Mouse (Mus musculus): Measurements from ENCODE around the gene Fam83f.

Fam83f gene

GRCm38 (mm10) chr15:80664444-80664843 lies 7.2 kb upstream of the Fam83f start:
- DNase-seq (ENCODE audit: low read depth, low spot score), result no peak

GRCm38 (mm10) chr15:80672810-80673209 lies 1.2 kb downstream of the Fam83f start:
- DNase-seq (ENCODE audit: low read depth, low spot score), result no peak

GRCm38 (mm10) chr15:80673337-80674095 lies 1.9 kb downstream of the Fam83f start:
- DNase-seq (ENCODE audit: low read depth, low spot score), result no peak

- DNase-seq (ENCODE audit: low read depth, low spot score), result no peak
Observed at GRCm38 (mm10) chr15:80674700-80675099, 3.1 kb downstream of the Fam83f start.

GRCm38 (mm10) chr15:80679515-80680215 lies 8.0 kb downstream of the Fam83f start:
- no peak for DNase-seq (ENCODE audit: low read depth, low spot score)

GRCm38 (mm10) chr15:80680347-80681030 lies 8.8 kb downstream of the Fam83f start:
- DNase-seq (ENCODE audit: low read depth, low spot score), result no peak

GRCm38 (mm10) chr15:80681466-80681881 lies 9.8 kb downstream of the Fam83f start:
- no peak for DNase-seq (ENCODE audit: low read depth, low spot score)

GRCm38 (mm10) chr15:80682343-80682742 lies 10.7 kb downstream of the Fam83f start:
- no peak for DNase-seq (ENCODE audit: low read depth, low spot score)

GRCm38 (mm10) chr15:80683151-80683550 lies 11.5 kb downstream of the Fam83f start:
- DNase-seq (ENCODE audit: low read depth, low spot score), result no peak

- DNase-seq (ENCODE audit: low read depth, low spot score), result no peak
Observed at GRCm38 (mm10) chr15:80683990-80684389, 12.3 kb downstream of the Fam83f start.

GRCm38 (mm10) chr15:80684786-80685602 lies 13.3 kb downstream of the Fam83f start:
- DNase-seq (ENCODE audit: low read depth, low spot score), result no peak

- DNase-seq (ENCODE audit: low read depth, low spot score), result no peak
Observed at GRCm38 (mm10) chr15:80685603-80685895, 13.9 kb downstream of the Fam83f start.

GRCm38 (mm10) chr15:80688536-80688935 lies 16.9 kb downstream of the Fam83f start:
- DNase-seq (ENCODE audit: low read depth, low spot score), result no peak

GRCm38 (mm10) chr15:80693492-80693891 lies 21.8 kb downstream of the Fam83f start:
- DNase-seq (ENCODE audit: low read depth, low spot score), result no peak

- DNase-seq (ENCODE audit: low read depth, low spot score), result peak; percentile 60
Observed at GRCm38 (mm10) chr15:80694125-80694910, 22.7 kb downstream of the Fam83f start.

GRCm38 (mm10) chr15:80697564-80697963 lies 25.9 kb downstream of the Fam83f start:
- no peak for DNase-seq (ENCODE audit: low read depth, low spot score)

- DNase-seq (ENCODE audit: low read depth, low spot score), result no peak
Observed at GRCm38 (mm10) chr15:80701481-80702257, 30.0 kb downstream of the Fam83f start.

- no peak for DNase-seq (ENCODE audit: low read depth, low spot score)
Observed at GRCm38 (mm10) chr15:80702910-80703309, 31.3 kb downstream of the Fam83f start.

- no peak for DNase-seq (ENCODE audit: low read depth, low spot score)
Observed at GRCm38 (mm10) chr15:80703495-80703894, 31.8 kb downstream of the Fam83f start.

- DNase-seq (ENCODE audit: low read depth, low spot score), result peak; percentile 93
Observed at GRCm38 (mm10) chr15:80704267-80704666, 32.6 kb downstream of the Fam83f start.

Measured in R1 (cell line).